Mouse (Mus musculus) heart, adult 2 months (tissue): Measurements from ENCODE around the gene Gnl3l. TPM values are rescaled to one million over a fixed set of nuclear protein-coding genes. Genes with fewer than 3 reads are reported as not detected.

Source experiments
- DNase-seq, 2 experiments: peaks; one replicate each; pipeline ENCODE4 v3.0.0; 2021
- H3K27ac ChIP-seq: fragments of 200-600 bp; 2 replicates; pipeline ENCODE4 v1.8.1; 2022
- H3K27me3 ChIP-seq: fragments of 200-500 bp; 2 replicates; pipeline ENCODE4 v1.6.1; 2012; ENCODE audit warnings: mild to moderate bottlenecking, low read length, inconsistent platforms, mixed read lengths; ENCODE audit not compliant: control insufficient read depth, insufficient read depth
- H3K36me3 ChIP-seq: fragments of 200-500 bp; 2 replicates; pipeline ENCODE4 v1.6.1; 2012; ENCODE audit warnings: low read length, inconsistent platforms; ENCODE audit not compliant: control insufficient read depth, insufficient read depth
- H3K4me1 ChIP-seq: fragments of 200-500 bp; 2 replicates; pipeline ENCODE4 v1.6.1; 2011; ENCODE audit warnings: low read length; ENCODE audit not compliant: control insufficient read depth, insufficient read depth
- H3K4me3 ChIP-seq: fragments of 200-600 bp; 2 replicates; pipeline ENCODE4 v1.8.1; 2022
- H3K79me2 ChIP-seq: fragments of 200-500 bp; replicated peaks from 2 replicates; pipeline ENCODE4 v1.6.1; 2012; ENCODE audit warnings: mild to moderate bottlenecking, inconsistent platforms, low read length, moderate library complexity, mixed read lengths; ENCODE audit not compliant: control insufficient read depth, insufficient read depth
- H3K9ac ChIP-seq: fragments of 200-500 bp; 2 replicates; pipeline ENCODE4 v1.6.1; 2012; ENCODE audit warnings: low read depth, mild to moderate bottlenecking, control low read depth, inconsistent platforms, low read length, mixed read lengths
- CTCF ChIP-seq: fragments of 200-600 bp; IDR thresholded peaks from 2 replicates; pipeline ENCODE4 v1.8.1; 2022; ENCODE audit warnings: antibody characterized with exemption, mild to moderate bottlenecking, moderate library complexity
- EP300 ChIP-seq: fragments of 200-500 bp; IDR thresholded peaks from 2 replicates; pipeline ENCODE4 v1.6.1; 2011; ENCODE audit warnings: low read depth, low read length, control low read depth; ENCODE audit not compliant: insufficient read depth
- POLR2A ChIP-seq: fragments of 200-500 bp; IDR thresholded peaks from 2 replicates; pipeline ENCODE4 v1.6.1; 2011; ENCODE audit warnings: mild to moderate bottlenecking, low read depth, low read length, control low read depth; ENCODE audit not compliant: insufficient read depth
- WGBS: fragments of 180-500 bp; shearing (Covaris S2); methylation state at CpG from one replicate; pipeline ENCODE4 v1.1.7; 2018; 5-methylcytosine and 5-hydroxymethylcytosine counted together
- intact Hi-C: fragments of 180-260 bp; cut with DNase I; formaldehyde crosslinking; loops from one replicate; pipeline ENCODE4 v1.15.1; 2025
- polyA plus RNA-seq: library from polyadenylated mRNA; depleted of rRNA; stranded (reverse); fragments of >200 nt; gene quantifications from 2 replicates; pipeline ENCODE4 v1.2.3, GENCODE M21; 2012
- total RNA-seq, 2 experiments: library from RNA; stranded (reverse); gene quantifications; 2 replicates each; pipeline ENCODE4 v1.2.3; 2021

Gene Gnl3l
- total and polyA plus RNA-seq, 3 experiments, result 10.8 to 38.9 (median 36.8) TPM

- Histone ChIP-seq H3K4me3 (no peak overlapping the region), H3K27ac (no peak overlapping the region), H3K27me3 (no peaks in the 10 kb centered on the region), H3K79me2 (peaks cover 1% of the 10 kb centered on the region; the same call in 1 of the 2 replicates), H3K9ac (no peak overlapping the region), H3K36me3 (no peaks in the 10 kb centered on the region), H3K4me1 (peaks cover 4% of the 10 kb centered on the region)
- intact Hi-C loops, result loop anchor here (5.0 kb wide), 1 partner anchor 37 kb away; the partner anchor contains the start of gene Gnl3l
- TF ChIP-seq CTCF (no peak), EP300 (no peak), POLR2A (no peak)
- WGBS, result 55% methylated on average over 5 of the region's 6 CpGs
- peak in 1 of 2 experiments; percentile 5 for DNase-seq
Observed at GRCm38 (mm10) chrX:151054489-151054888, 37.4 kb upstream of the Gnl3l start.

DNA sequence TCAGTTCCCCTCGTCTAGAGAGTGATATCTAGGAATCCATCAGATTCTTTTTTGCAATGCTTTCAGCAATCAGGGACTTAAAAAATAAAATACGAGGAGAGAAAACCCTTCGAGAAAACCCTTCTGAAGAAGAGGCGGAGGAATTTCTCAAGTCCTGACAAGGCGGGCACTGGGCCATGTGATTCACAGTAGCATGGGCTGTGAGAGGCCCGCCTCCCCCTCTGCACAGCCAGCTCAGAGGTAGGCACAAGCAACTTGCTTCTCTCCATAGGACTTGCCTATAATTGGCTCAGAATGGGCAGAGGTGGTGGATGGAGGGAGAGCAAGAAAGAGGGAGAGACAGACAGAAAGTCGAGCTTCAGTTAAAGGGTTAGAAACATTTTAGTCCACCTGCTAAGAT, 33.2 kb upstream of the Gnl3l start:
- peak in 1 of 2 experiments; percentile 4 for DNase-seq
- Histone ChIP-seq H3K4me1 (peaks cover 4% of the 10 kb centered on the region), H3K79me2 (no peaks in the 10 kb centered on the region), H3K27me3 (no peaks in the 10 kb centered on the region), H3K9ac (no peak overlapping the region), H3K4me3 (no peak overlapping the region), H3K36me3 (no peaks in the 10 kb centered on the region), H3K27ac (no peak overlapping the region)
- WGBS, result 75% methylated on average over 7 of the region's 7 CpGs
- intact Hi-C loops, result loop anchor here (5.0 kb wide), 1 partner anchor 33 kb away; the partner anchor contains the start of gene Gnl3l
- no peak for TF ChIP-seq POLR2A
- no peak for TF ChIP-seq EP300
- no peak for TF ChIP-seq CTCF

GRCm38 (mm10) chrX:151049661-151050215, 32.6 kb upstream of the Gnl3l start:
- H3K79me2 ChIP-seq, result no peaks in the 10 kb centered on the region
- TF ChIP-seq POLR2A, result no peak
- no peak for TF ChIP-seq CTCF
- no peak for TF ChIP-seq EP300
- no peak overlapping the region for H3K27ac ChIP-seq
- H3K4me1 ChIP-seq, result peaks cover 4% of the 10 kb centered on the region
- no peaks in the 10 kb centered on the region for H3K27me3 ChIP-seq
- 70% methylated on average over 8 of the region's 8 CpGs for WGBS
- no peak overlapping the region for H3K9ac ChIP-seq
- H3K4me3 ChIP-seq, result no peak overlapping the region
- H3K36me3 ChIP-seq, result no peaks in the 10 kb centered on the region
- intact Hi-C loops, result loop anchor here (5.0 kb wide), 3 partner anchors 32 to 82 kb away; partner anchors contain the start of genes Gnl3l and Tsr2
- DNase-seq, result no peak

DNA sequence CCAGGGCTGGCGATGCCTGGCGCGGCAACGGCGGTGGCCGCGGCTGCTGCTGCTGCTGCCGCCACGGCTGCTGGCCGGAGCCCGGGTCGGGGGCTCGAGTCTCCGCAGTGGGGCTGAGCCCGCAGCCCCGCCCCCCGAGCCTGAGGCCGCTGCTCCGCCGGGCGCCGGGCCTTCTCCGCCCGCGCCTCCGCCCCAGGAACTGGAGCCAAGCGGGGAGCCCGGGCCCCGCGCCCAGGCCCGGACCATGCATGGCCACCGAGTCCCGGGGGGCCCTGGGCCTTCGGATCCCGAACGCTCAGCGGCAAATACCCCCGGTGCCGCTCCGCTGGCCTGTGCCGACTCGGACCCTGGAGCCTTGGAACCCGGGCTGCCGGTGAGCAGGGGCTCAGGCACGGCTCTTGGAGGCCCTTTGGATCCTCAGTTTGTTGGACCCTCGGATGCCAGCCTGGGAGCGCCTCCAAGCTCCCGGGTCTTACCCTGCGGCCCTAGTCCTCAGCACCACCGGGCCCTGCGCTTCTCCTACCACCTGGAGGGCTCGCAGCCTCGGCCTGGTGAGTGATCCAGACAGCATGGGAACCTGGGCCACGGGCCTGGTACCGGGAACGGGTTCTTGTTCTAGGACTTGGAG, 30.4 kb upstream of the Gnl3l start:
- no peaks in the 10 kb centered on the region for H3K27me3 ChIP-seq
- H3K27ac ChIP-seq, result peak overlapping the region; percentile 66
- peak overlapping the region; percentile 89 for H3K9ac ChIP-seq
- no peaks in the 10 kb centered on the region; the same call in 1 of the 2 replicates for H3K4me1 ChIP-seq
- H3K4me3 ChIP-seq, result peak overlapping the region; percentile 62
- H3K79me2 ChIP-seq, result no peaks in the 10 kb centered on the region
- TF ChIP-seq POLR2A (no peak), EP300 (no peak), CTCF (no peak)
- DNase-seq, result peak; percentile 61 to 72
- no peaks in the 10 kb centered on the region for H3K36me3 ChIP-seq
- 19% methylated on average over 55 of the region's 56 CpGs for WGBS
- intact Hi-C loops, result loop anchor here (5.0 kb wide), 2 partner anchors 50 to 80 kb away; partner anchors contain the start of gene Tsr2

- TF ChIP-seq EP300 (no peak), CTCF (no peak), POLR2A (peak; percentile 58)
- Histone ChIP-seq H3K9ac (peak overlapping the region; percentile 89), H3K4me1 (no peaks in the 10 kb centered on the region; the same call in 1 of the 2 replicates), H3K79me2 (no peaks in the 10 kb centered on the region), H3K27me3 (no peaks in the 10 kb centered on the region), H3K36me3 (no peaks in the 10 kb centered on the region), H3K4me3 (peak overlapping the region; percentile 62), H3K27ac (peak overlapping the region; percentile 66)
- WGBS, result 21% methylated on average over 50 of the region's 62 CpGs
- peak; percentile 85 to 88 for DNase-seq
- intact Hi-C loops, result loop anchor here (5.0 kb wide), 2 partner anchors 50 to 80 kb away; partner anchors contain the start of gene Tsr2
Observed at GRCm38 (mm10) chrX:151046777-151047430, 29.8 kb upstream of the Gnl3l start.
